Mouse (Mus musculus): Measurements from ENCODE around the gene Lmnb2. TPM values are rescaled to one million over a fixed set of nuclear protein-coding genes. Genes with fewer than 3 reads are reported as not detected.

Gene Lmnb2
- polyA plus RNA-seq, 1 experiment from 2014 or later: 60.4 TPM

- ATAC-seq (ENCODE audit: borderline replicate concordance, extremely low read depth, low FRiP score, low TSS enrichment): no peak
- H3K4me1 ChIP-seq: peaks cover 46% of the 10 kb centered on the region
- H3K4me2 ChIP-seq: no peak overlapping the region
- no peaks in the 10 kb centered on the region for H3K36me3 ChIP-seq
- no peak overlapping the region for H3K4me3 ChIP-seq
- H3K9ac ChIP-seq: no peak overlapping the region
- no peaks in the 10 kb centered on the region for H3K9me3 ChIP-seq
- H3K27ac ChIP-seq: no peak overlapping the region
- no peaks in the 10 kb centered on the region for H3K27me3 ChIP-seq
- WGBS: 41% methylated on average over 9 of the region's 9 CpGs
Observed at GRCm38 (mm10) chr10:80943701-80944100, 25.7 kb upstream of the Lmnb2 start.

GRCm38 (mm10) chr10:80942919-80943318, 24.9 kb upstream of the Lmnb2 start:
- H3K9me3 ChIP-seq: no peaks in the 10 kb centered on the region
- H3K36me3 ChIP-seq: no peaks in the 10 kb centered on the region
- peaks cover 46% of the 10 kb centered on the region for H3K4me1 ChIP-seq
- no peak for ATAC-seq (ENCODE audit: borderline replicate concordance, extremely low read depth, low FRiP score, low TSS enrichment)
- WGBS: 55% methylated on average over 8 of the region's 8 CpGs
- H3K27ac ChIP-seq: no peak overlapping the region
- H3K9ac ChIP-seq: no peak overlapping the region
- no peaks in the 10 kb centered on the region for H3K27me3 ChIP-seq
- no peak overlapping the region for H3K4me3 ChIP-seq
- H3K4me2 ChIP-seq: no peak overlapping the region

DNA sequence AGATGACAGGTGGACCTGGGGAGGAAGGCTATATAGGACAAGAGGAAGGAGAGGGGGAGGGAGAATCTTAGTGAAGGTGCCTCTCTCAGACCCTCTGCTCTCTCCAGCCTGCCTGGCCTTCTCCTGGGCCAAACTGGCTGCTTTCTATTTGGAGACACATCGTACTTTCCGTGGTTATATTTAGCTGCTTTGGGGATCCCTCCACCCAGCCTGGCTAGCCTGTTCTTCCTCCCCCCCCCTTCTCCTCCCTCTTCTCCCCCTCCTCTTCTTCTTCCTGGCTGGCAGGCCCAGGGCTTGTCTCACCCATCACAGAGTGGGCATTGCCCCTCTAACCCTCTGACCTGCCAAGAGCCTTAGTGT, 22.9 kb upstream of the Lmnb2 start:
- no peak overlapping the region for H3K4me3 ChIP-seq
- H3K4me2 ChIP-seq: peak overlapping the region; percentile 63; the same call in 1 of the 2 replicates
- 22% methylated on average over 2 of the region's 2 CpGs for WGBS
- H3K27me3 ChIP-seq: no peaks in the 10 kb centered on the region
- peak overlapping the region; percentile 83 for H3K27ac ChIP-seq
- no peaks in the 10 kb centered on the region for H3K36me3 ChIP-seq
- H3K9me3 ChIP-seq: no peaks in the 10 kb centered on the region
- peaks cover 51% of the 10 kb centered on the region for H3K4me1 ChIP-seq
- no peak overlapping the region for H3K9ac ChIP-seq
- no peak for ATAC-seq (ENCODE audit: borderline replicate concordance, extremely low read depth, low FRiP score, low TSS enrichment)

GRCm38 (mm10) chr10:80940320-80940987, 22.4 kb upstream of the Lmnb2 start:
- Histone ChIP-seq H3K9ac (0 out of 2 replicates have a peak overlapping the region, but pooled peaks have one; percentile 15), H3K9me3 (no peaks in the 10 kb centered on the region), H3K4me1 (peaks cover 56% of the 10 kb centered on the region), H3K4me2 (peak overlapping the region; percentile 63), H3K27me3 (no peaks in the 10 kb centered on the region), H3K36me3 (no peaks in the 10 kb centered on the region), H3K27ac (peak overlapping the region; percentile 83), H3K4me3 (peak overlapping the region; percentile 33; the same call in 1 of the 2 replicates)
- WGBS: 17% methylated on average over 8 of the region's 8 CpGs
- 0 out of 2 replicates have a peak, but pooled peaks have one; percentile 11 for ATAC-seq (ENCODE audit: borderline replicate concordance, extremely low read depth, low FRiP score, low TSS enrichment)

GRCm38 (mm10) chr10:80939671-80940070, 21.6 kb upstream of the Lmnb2 start:
- H3K4me1 ChIP-seq: peaks cover 60% of the 10 kb centered on the region
- H3K9me3 ChIP-seq: no peaks in the 10 kb centered on the region
- WGBS: 3% methylated on average over 28 of the region's 28 CpGs
- no peaks in the 10 kb centered on the region for H3K36me3 ChIP-seq
- peak overlapping the region; percentile 83 for H3K27ac ChIP-seq
- H3K4me3 ChIP-seq: peak overlapping the region; percentile 33
- H3K27me3 ChIP-seq: 0 out of 2 replicates have a peak, but pooled peaks cover under 1% of the 10 kb centered on the region
- peak overlapping the region; percentile 63 for H3K4me2 ChIP-seq
- peak overlapping the region; percentile 15 for H3K9ac ChIP-seq
- peak; percentile 37; the same call in 1 of the 2 replicates for ATAC-seq (ENCODE audit: borderline replicate concordance, extremely low read depth, low FRiP score, low TSS enrichment)

DNA sequence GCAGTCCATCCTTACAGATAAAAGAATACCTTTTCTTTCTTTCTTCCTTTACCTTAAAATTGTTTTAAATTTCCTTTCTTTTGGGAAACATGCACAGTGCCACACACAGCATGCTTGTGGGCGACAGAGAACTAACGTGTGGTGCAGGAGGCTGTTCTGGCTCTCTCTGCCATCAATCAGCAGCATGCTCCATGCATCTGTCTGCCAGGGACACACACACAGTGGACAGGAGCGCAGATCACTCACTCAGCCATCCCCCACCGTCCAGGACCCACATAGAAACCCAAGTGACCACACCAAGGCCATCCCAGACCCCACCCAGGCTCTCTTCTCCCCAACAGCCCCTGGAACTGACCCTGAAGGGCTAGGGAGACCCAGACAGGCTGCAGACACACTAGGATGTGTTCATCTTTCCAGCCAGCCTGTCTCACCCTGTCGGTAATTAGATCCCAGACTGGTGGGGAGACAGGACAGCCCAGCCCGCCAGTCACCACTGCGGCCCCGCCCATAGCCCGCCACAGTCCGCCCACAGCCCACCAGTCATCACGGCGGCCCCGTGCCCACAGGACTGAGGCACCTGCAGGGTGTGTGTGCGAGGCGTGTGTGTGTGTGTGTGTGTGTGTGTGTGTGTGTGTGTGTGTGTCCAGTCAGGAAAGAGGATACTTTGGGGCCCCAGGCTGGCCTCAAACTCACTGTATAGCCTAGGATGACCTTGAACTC, 20.9 kb upstream of the Lmnb2 start:
- peaks cover 61% of the 10 kb centered on the region for H3K4me1 ChIP-seq
- WGBS: 12% methylated on average over 15 of the region's 15 CpGs
- peak overlapping the region; percentile 83 for H3K27ac ChIP-seq
- no peaks in the 10 kb centered on the region for H3K36me3 ChIP-seq
- peak overlapping the region; percentile 15 for H3K9ac ChIP-seq
- ATAC-seq (ENCODE audit: borderline replicate concordance, extremely low read depth, low FRiP score, low TSS enrichment): peak; percentile 11; the same call in 1 of the 2 replicates
- peaks cover 7% of the 10 kb centered on the region; the same call in 1 of the 2 replicates for H3K27me3 ChIP-seq
- H3K4me2 ChIP-seq: peak overlapping the region; percentile 63
- no peaks in the 10 kb centered on the region for H3K9me3 ChIP-seq
- peak overlapping the region; percentile 33 for H3K4me3 ChIP-seq

DNA sequence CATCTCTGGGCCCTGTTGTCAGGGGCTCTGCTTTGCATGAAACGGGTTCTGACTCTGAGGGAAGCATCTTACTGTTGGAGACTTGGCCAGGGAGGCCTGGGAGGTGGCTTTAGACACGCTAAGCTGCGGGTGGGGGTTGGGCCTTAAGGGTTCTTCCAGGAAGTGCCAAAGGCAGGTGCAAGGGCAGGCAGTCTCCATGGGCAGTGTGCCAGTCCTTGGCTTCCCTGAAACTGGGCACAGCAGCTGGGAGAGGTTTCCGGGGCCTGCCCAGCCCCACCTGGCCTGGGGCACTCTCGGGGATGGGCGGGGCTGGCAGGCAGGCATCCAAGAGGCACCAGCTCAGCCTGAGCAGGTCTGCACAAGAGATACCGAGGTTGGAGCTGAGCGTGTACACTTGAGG, 19.6 kb upstream of the Lmnb2 start:
- H3K36me3 ChIP-seq: no peaks in the 10 kb centered on the region
- WGBS: 29% methylated on average over 8 of the region's 8 CpGs
- ATAC-seq (ENCODE audit: borderline replicate concordance, extremely low read depth, low FRiP score, low TSS enrichment): peak; percentile 23
- peak overlapping the region; percentile 75 for H3K27ac ChIP-seq
- H3K4me3 ChIP-seq: no peak overlapping the region
- peaks cover 74% of the 10 kb centered on the region for H3K4me1 ChIP-seq
- no peak overlapping the region for H3K9ac ChIP-seq
- H3K27me3 ChIP-seq: peaks cover 20% of the 10 kb centered on the region
- peak overlapping the region; percentile 79 for H3K4me2 ChIP-seq
- H3K9me3 ChIP-seq: no peaks in the 10 kb centered on the region

DNA sequence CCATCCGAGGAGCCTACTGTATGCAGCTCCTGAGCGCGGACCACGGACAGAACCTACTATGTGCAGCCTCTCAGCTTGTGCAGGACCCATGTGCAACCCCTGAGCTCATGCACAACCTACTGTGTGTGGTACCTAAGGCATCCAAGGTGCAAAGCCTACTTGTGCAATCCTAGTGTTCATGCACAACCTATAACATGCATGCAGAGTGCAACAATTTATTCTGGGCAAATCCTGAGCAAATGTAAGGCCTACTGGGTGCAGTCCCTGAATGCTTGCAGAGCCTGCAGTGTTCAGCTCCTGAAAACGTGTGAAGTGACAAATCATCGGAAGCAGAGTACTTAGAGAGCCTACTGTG, 18.7 kb upstream of the Lmnb2 start:
- no peak for ATAC-seq (ENCODE audit: borderline replicate concordance, extremely low read depth, low FRiP score, low TSS enrichment)
- Histone ChIP-seq H3K4me3 (peak overlapping the region; percentile 38), H3K4me1 (peaks cover 83% of the 10 kb centered on the region), H3K9ac (no peak overlapping the region), H3K27ac (peak overlapping the region; percentile 75), H3K4me2 (peak overlapping the region; percentile 79), H3K36me3 (no peaks in the 10 kb centered on the region), H3K27me3 (peaks cover 24% of the 10 kb centered on the region), H3K9me3 (no peaks in the 10 kb centered on the region)
- WGBS: 8% methylated on average over 6 of the region's 6 CpGs

DNA sequence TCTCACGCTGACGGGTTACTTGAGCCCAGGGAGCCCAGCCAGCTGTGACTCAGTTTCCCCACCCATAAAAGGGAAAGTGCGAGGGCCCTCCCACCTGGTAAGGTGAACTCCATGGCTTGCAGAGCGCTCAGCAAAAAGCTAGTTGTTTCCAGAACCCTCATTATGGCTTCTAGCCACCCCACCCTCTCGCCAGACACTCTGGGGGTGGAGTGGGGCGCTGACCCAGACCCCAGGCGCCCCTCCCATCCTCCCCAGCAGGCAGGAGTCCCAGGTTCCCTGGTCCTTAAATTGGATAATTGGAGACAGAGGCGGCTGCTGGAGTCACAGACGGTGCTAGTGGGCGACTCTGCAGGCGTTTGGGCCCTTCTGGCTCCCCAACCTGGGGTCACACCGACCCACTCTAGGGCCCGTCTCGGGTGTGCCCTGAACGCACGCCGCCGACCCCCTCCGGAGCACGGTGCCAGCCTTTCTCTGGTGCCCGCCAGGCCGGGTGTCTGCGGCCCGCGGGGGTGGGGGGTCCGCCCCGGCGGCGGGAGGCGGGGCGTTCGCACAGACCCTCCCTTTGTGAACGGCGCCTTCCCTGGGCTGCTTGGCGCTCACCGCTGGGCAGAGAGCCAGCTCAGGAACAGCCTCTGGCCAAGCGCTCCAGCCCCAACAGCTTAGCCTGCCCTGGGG, 18.2 kb upstream of the Lmnb2 start:
- peak; percentile 23; the same call in 1 of the 2 replicates for ATAC-seq (ENCODE audit: borderline replicate concordance, extremely low read depth, low FRiP score, low TSS enrichment)
- WGBS: 2% methylated on average over 37 of the region's 37 CpGs
- Histone ChIP-seq H3K4me2 (peak overlapping the region; percentile 79), H3K27ac (peak overlapping the region; percentile 75), H3K27me3 (peaks cover 29% of the 10 kb centered on the region), H3K36me3 (no peaks in the 10 kb centered on the region), H3K9ac (peak overlapping the region; percentile 39), H3K9me3 (no peaks in the 10 kb centered on the region), H3K4me1 (peaks cover 88% of the 10 kb centered on the region), H3K4me3 (peak overlapping the region; percentile 38)

DNA sequence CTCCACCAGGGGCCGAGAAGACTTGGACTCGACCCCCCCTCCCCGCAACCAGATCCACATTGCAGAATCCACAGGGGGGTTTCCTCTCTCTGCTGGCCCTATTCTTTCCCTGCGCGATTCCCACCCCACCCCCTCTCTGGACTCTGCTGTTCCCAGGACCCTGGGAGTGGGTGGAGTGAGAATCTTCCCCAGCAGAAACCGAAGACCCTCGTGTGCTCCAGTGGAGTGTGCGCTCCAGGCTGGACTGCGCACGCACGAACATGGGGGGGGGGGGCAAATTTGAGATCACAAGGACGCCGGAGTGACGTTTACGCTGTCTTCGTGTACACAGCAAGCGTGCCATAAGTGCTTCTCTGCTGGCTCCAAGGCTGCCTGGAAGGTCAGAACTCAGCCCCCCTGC, 17.7 kb upstream of the Lmnb2 start:
- WGBS: 2% methylated on average over 17 of the region's 17 CpGs
- Histone ChIP-seq H3K27me3 (peaks cover 30% of the 10 kb centered on the region), H3K9ac (peak overlapping the region; percentile 39; the same call in 1 of the 2 replicates), H3K4me1 (peaks cover 90% of the 10 kb centered on the region), H3K36me3 (no peaks in the 10 kb centered on the region), H3K9me3 (no peaks in the 10 kb centered on the region), H3K4me3 (peak overlapping the region; percentile 38), H3K27ac (peak overlapping the region; percentile 75), H3K4me2 (peak overlapping the region; percentile 79)
- ATAC-seq (ENCODE audit: borderline replicate concordance, extremely low read depth, low FRiP score, low TSS enrichment): no peak

- Histone ChIP-seq H3K27me3 (peaks cover 30% of the 10 kb centered on the region), H3K4me2 (peak overlapping the region; percentile 79), H3K36me3 (no peaks in the 10 kb centered on the region), H3K9ac (no peak overlapping the region), H3K27ac (0 out of 2 replicates have a peak overlapping the region, but pooled peaks have one; percentile 15), H3K9me3 (no peaks in the 10 kb centered on the region), H3K4me1 (peaks cover 86% of the 10 kb centered on the region), H3K4me3 (no peak overlapping the region)
- ATAC-seq (ENCODE audit: borderline replicate concordance, extremely low read depth, low FRiP score, low TSS enrichment): no peak
- WGBS: 13% methylated on average over 3 of the region's 3 CpGs
Observed at GRCm38 (mm10) chr10:80935241-80935640, 17.2 kb upstream of the Lmnb2 start.
